Mouse (Mus musculus) MEL (cell line): ENCODE data around the gene Tex46. TPM values are rescaled to one million over a fixed set of nuclear protein-coding genes. Genes with fewer than 3 reads are reported as not detected.
A peak's percentile ranks its signal among the peaks of the same experiment; 100 is the strongest.

ENCODE experiments used
- E2F4 ChIP-seq: IDR thresholded peaks from 2 replicates; pipeline ENCODE4 v1.6.1; 2011; ENCODE audit warnings: low read depth, low read length, improper control_type of control experiment, borderline replicate concordance
- HCFC1 ChIP-seq: IDR thresholded peaks from 2 replicates; pipeline ENCODE4 v1.6.1; 2012; ENCODE audit warnings: low read depth, mild to moderate bottlenecking, inconsistent platforms, low read length, improper control_type of control experiment, moderate library complexity
- NELFE ChIP-seq: IDR thresholded peaks from 2 replicates; pipeline ENCODE4 v1.6.1; 2011; ENCODE audit warnings: low read depth, low read length, improper control_type of control experiment
- POLR2AphosphoS2 ChIP-seq: IDR thresholded peaks from 2 replicates; pipeline ENCODE4 v1.6.1; 2011; ENCODE audit warnings: low read length, improper control_type of control experiment
- USF2 ChIP-seq, 2 experiments: IDR thresholded peaks; 2 replicates each; pipeline ENCODE4 v1.6.1; 2011 to 2012; ENCODE audit warnings: improper control_type of control experiment in 2 of 2, low read length in 2 of 2, borderline replicate concordance in 1 of 2, inconsistent platforms in 1 of 2, low read depth in 1 of 2, mild to moderate bottlenecking in 1 of 2; ENCODE audit not compliant: insufficient read depth in 1 of 2
- ZKSCAN1 ChIP-seq: IDR thresholded peaks from 2 replicates; pipeline ENCODE4 v1.6.1; 2012; ENCODE audit warnings: low read depth, mild to moderate bottlenecking, inconsistent platforms, low read length, improper control_type of control experiment, moderate library complexity
- polyA plus RNA-seq, 2 experiments: library from polyadenylated mRNA; stranded (reverse) in 1 of 2; unstranded in 1 of 2; fragments of >175 nt in 1 of 2; fragments of >200 nt in 1 of 2; gene quantifications; 2 replicates each; pipeline versions ENCODE4 v1.2.1 to v1.2.4; 2012; ENCODE audit warnings: low replicate concordance in 2 of 2, low read depth in 1 of 2; ENCODE audit not compliant: insufficient read length in 2 of 2, insufficient read depth in 1 of 2, missing spikeins in 1 of 2
- total RNA-seq: library from RNA; depleted of rRNA; stranded (reverse); fragments of 300-350 nt; gene quantifications from 2 replicates; pipeline ENCODE4 v1.2.3, GENCODE M21; 2012; rRNA removed

Gene Tex46
- total and polyA plus RNA-seq, 3 experiments, result not detected

GRCm38 (mm10) chr4:136657914-136658313 lies 47.7 kb downstream of the Tex46 start (continued):
- no peak for TF ChIP-seq USF2 (IDR thresholded peaks at IDR 0.05; ENCODE audit: borderline replicate concordance in 1 of 2, insufficient read depth in 1 of 2, low read depth in 1 of 2, low read length in 2 of 2)
- TF ChIP-seq POLR2AphosphoS2, result no peak
- TF ChIP-seq NELFE, result 0 out of 2 replicates have a peak, but pooled peaks have one; percentile 12
- no peak for TF ChIP-seq HCFC1
- TF ChIP-seq ZKSCAN1, result no peak
- TF ChIP-seq E2F4, result no peak

Other genes with a start within 250 kb of the Tex46 start
- gene Htr1d, start 186.9 kb upstream of the Tex46 start, total RNA-seq, result not detected in 2 replicates
- gene Htr1d, start 186.9 kb upstream of the Tex46 start, polyA plus RNA-seq, result not detected
- 0.26 and 0.46 TPM in 2 replicates for gene 6030445D17Rik, start 148.2 kb upstream of the Tex46 start, total RNA-seq
- gene 6030445D17Rik, start 148.2 kb upstream of the Tex46 start, polyA plus RNA-seq, result under 1 TPM in 1 of 2 experiments, not detected in 1; 0.77 TPM
- gene Luzp1, start 140.7 kb upstream of the Tex46 start, total RNA-seq, result 7.3 and 7.5 TPM in 2 replicates
- 10 to 100 TPM in 1 of 2 experiments, not detected in 1; 13.4 TPM for gene Luzp1, start 140.7 kb upstream of the Tex46 start, polyA plus RNA-seq
- gene Kdm1a, start 7.7 kb upstream of the Tex46 start, total RNA-seq, result 60.7 and 66.5 TPM in 2 replicates
- gene Kdm1a, start 7.7 kb upstream of the Tex46 start, polyA plus RNA-seq, result 10 to 100 TPM in 1 of 2 experiments, not detected in 1; 90.1 TPM
- not detected in 2 replicates for gene Lactbl1, start 12.2 kb downstream of the Tex46 start, total RNA-seq
- gene Lactbl1, start 12.2 kb downstream of the Tex46 start, polyA plus RNA-seq, result not detected
- 1.5 and 1.9 TPM in 2 replicates for gene Ephb2, start 225.6 kb downstream of the Tex46 start, total RNA-seq
- gene Ephb2, start 225.6 kb downstream of the Tex46 start, polyA plus RNA-seq, result 1 to 10 TPM in 1 of 2 experiments, not detected in 1; 4.1 TPM